In genomic region chr11:76242901-76243810, GRCm38 (mm10) we compare ENCODE assay signal across 8 mouse cellular contexts. TPM values are rescaled to one million over a fixed set of nuclear protein-coding genes. Genes with fewer than 3 reads are reported as not detected.
A peak's percentile ranks its signal among the peaks of the same experiment; 100 is the strongest.
DNase-seq lines count a peak whose midpoint lies in the region; ATAC-seq and TF ChIP-seq lines count a peak whose summit lies in the region.

TSS of gene Mrm3 (plus strand) at chr11:76243715.
TSS of gene Glod4 (minus strand) at chr11:76243725.

- no peaks in the 10 kb centered on the region for H3K9me3 ChIP-seq in E14TG2a.4 (ENCODE audit: low read length)
- no peaks in the 10 kb centered on the region for H3K9me3 ChIP-seq in forebrain, embryonic 13.5 days (replicated peaks)
- no peaks in the 10 kb centered on the region for H3K9me3 ChIP-seq in neural tube, embryonic 15.5 days (replicated peaks)

- peak within 1 kb of the TSS; percentile 87 for H3K9ac ChIP-seq in forebrain, embryonic 13.5 days
- peak within 1 kb of the TSS; percentile 90 for H3K9ac ChIP-seq in neural tube, embryonic 15.5 days (replicated peaks)

- peak within 1 kb of the TSS; percentile 76 for H3K4me2 ChIP-seq in forebrain, embryonic 13.5 days
- peak within 1 kb of the TSS; percentile 81 for H3K4me2 ChIP-seq in neural tube, embryonic 15.5 days

- no peaks in the 10 kb centered on the region for H3K27me3 ChIP-seq in E14TG2a.4 (ENCODE audit: insufficient read depth, low read length)
- no peaks in the 10 kb centered on the region for H3K27me3 ChIP-seq in forebrain, embryonic 13.5 days
- no peaks in the 10 kb centered on the region for H3K27me3 ChIP-seq in neural tube, embryonic 15.5 days (replicated peaks)

- intact Hi-C loops in heart, postnatal 14 days (cut with DNase I) = no loop called here

- under 1% methylated on average over 61 of the region's 61 CpGs for WGBS in forebrain, embryonic 13.5 days
- under 1% methylated on average over 60 of the region's 61 CpGs for WGBS in neural tube, embryonic 15.5 days

- TF ChIP-seq CTCF in E14TG2a.4 (conservative IDR thresholded peaks at IDR 0.05; ENCODE audit: low read length) = no peak

- peaks cover 19% of the 10 kb centered on the region for H3K4me1 ChIP-seq in E14TG2a.4 (replicated peaks; ENCODE audit: low read depth, low read length)
- peaks cover 23% of the 10 kb centered on the region for H3K4me1 ChIP-seq in forebrain, embryonic 13.5 days
- peaks cover 40% of the 10 kb centered on the region for H3K4me1 ChIP-seq in neural tube, embryonic 15.5 days

- H3K36me3 ChIP-seq in E14TG2a.4 (ENCODE audit: insufficient read depth, low read length) = peaks cover 36% of the 10 kb centered on the region
- H3K36me3 ChIP-seq in forebrain, embryonic 13.5 days (ENCODE audit: poor library complexity, severe bottlenecking) = peaks cover 20% of the 10 kb centered on the region
- peaks cover 23% of the 10 kb centered on the region for H3K36me3 ChIP-seq in neural tube, embryonic 15.5 days

- peak; percentile 85 for DNase-seq in c-Kit-positive CD71-positive TER-119-positive erythroid progenitor cells, embryonic 14.5 days (ENCODE audit: low spot score)
- DNase-seq in heart, postnatal 14 days = peak; percentile 90 to 97
- peak; percentile 93 for DNase-seq in layer of hippocampus, adult 11-12 months (ENCODE audit: low spot score)
- peak; percentile 90 to 93 for DNase-seq in lung, adult 18-20 months
- peak; percentile 91 for DNase-seq in testis, postnatal 14 days (ENCODE audit: low spot score)

- H3K4me3 ChIP-seq in E14TG2a.4 (replicated peaks; ENCODE audit: low read length) = peak within 1 kb of the TSS; percentile 94
- peak within 1 kb of the TSS; percentile 82 for H3K4me3 ChIP-seq in forebrain, embryonic 13.5 days
- H3K4me3 ChIP-seq in neural tube, embryonic 15.5 days (replicated peaks) = peak within 1 kb of the TSS; percentile 95

- H3K27ac ChIP-seq in forebrain, embryonic 13.5 days = peak within 1 kb of the TSS; percentile 78
- peak within 1 kb of the TSS; percentile 90 for H3K27ac ChIP-seq in neural tube, embryonic 15.5 days (replicated peaks)

- peak; percentile 91 for ATAC-seq in forebrain, embryonic 13.5 days
- ATAC-seq in neural tube, embryonic 15.5 days (ENCODE audit: low FRiP score) = peak; percentile 90

RNA-seq across cellular contexts. Expression of gene Mrm3, which starts in this region (rescaled TPM):
- 20.4 and 23.8 TPM in 2 replicates for polyA plus RNA-seq in forebrain, embryonic 13.5 days (2015; fragmentation: Nextera tagmentation; extraction: Ambion mirVana)
- total RNA-seq in heart, postnatal 14 days (2021) = 10 to 100 TPM; 20.6 to 22.8 TPM
- polyA plus RNA-seq in neural tube, embryonic 15.5 days (2015; fragmentation: Nextera tagmentation; extraction: Ambion mirVana) = 27.3 and 28.1 TPM in 2 replicates

RNA-seq across cellular contexts. Expression of gene Glod4, which starts in this region (rescaled TPM):
- polyA plus RNA-seq in forebrain, embryonic 13.5 days (2015; fragmentation: Nextera tagmentation; extraction: Ambion mirVana) = 129 and 133 TPM in 2 replicates
- 10 to 100 TPM; 37.7 to 44.7 TPM for total RNA-seq in heart, postnatal 14 days (2021)
- polyA plus RNA-seq in neural tube, embryonic 15.5 days (2015; fragmentation: Nextera tagmentation; extraction: Ambion mirVana) = 112 and 123 TPM in 2 replicates

Comparison
In these comparisons a context has a peak if more than half of its experiments do, and no peak if none do; other contexts are left out.
1. Peak in every context shown above with its lines: DNase-seq, ATAC-seq, H3K4me3 ChIP-seq and H3K27ac ChIP-seq.